Mouse (Mus musculus) lung, adult 2 months (tissue): ENCODE measurements around the gene Cxadr.

Experiments
- CTCF ChIP-seq: fragments of 200-500 bp; IDR thresholded peaks from 2 replicates; pipeline ENCODE4 v1.5.1; 2011; ENCODE audit warnings: mild to moderate bottlenecking, low read length, control low read depth; ENCODE audit not compliant: insufficient read depth
- POLR2A ChIP-seq: fragments of 200-500 bp; IDR thresholded peaks from 2 replicates; pipeline ENCODE4 v1.6.1; 2011; ENCODE audit warnings: low read depth, mild to moderate bottlenecking, control low read depth, low read length, borderline replicate concordance; ENCODE audit errors: extremely low read depth

- no peak for TF ChIP-seq CTCF
- no peak for TF ChIP-seq POLR2A
Measured at GRCm38 (mm10) chr16:78307476-78308192, 6.3 kb downstream of the Cxadr start.
